Mouse (Mus musculus): ENCODE measurements around the gene Il9. TPM values are rescaled to one million over a fixed set of nuclear protein-coding genes. Genes with fewer than 3 reads are reported as not detected.

The Il9 gene
- total RNA-seq, 1 experiment from 2014 or later = not detected

DNA sequence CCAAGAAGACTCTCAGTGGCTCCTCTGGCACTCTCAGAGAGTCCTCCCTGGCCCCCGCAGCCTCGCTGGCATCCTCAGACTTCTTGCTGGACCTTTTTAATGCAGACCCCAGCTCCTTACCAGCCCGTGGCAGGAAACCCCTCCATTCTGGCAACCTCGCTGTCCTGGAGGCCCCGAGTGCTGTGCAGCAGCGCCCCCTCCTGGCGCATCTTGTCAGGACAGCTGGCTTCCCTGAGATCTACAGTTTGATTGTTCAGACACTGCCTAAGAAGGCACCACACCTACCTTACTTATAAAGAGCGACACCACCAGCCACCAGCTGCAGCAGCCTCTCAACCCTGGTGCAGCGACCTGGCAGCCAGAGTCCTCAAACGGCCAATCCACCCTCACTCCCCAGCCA, 48.6 kb downstream of the Il9 start:
- ATAC-seq (ENCODE audit: extremely low read depth, insufficient number of reproducible peaks, low FRiP score, poor library complexity, severe bottlenecking) = no peak

- no peak for ATAC-seq (ENCODE audit: extremely low read depth, insufficient number of reproducible peaks, low FRiP score, poor library complexity, severe bottlenecking)
These were observed 49.5 kb downstream of the Il9 start for GRCm38 (mm10) chr13:56432496-56432895.

Other genes with a start within 250 kb of the Il9 start
- gene Neurog1, start 230.1 kb downstream of the Il9 start, total RNA-seq (2017) = not detected in 2 replicates
- gene Cxcl14, start 185.7 kb downstream of the Il9 start, total RNA-seq (2017) = not detected in 2 replicates
- gene Gm3045, start 55.7 kb downstream of the Il9 start, total RNA-seq (2017) = not detected in 2 replicates
- 0.12 and 0.61 TPM in 2 replicates for gene Slc25a48, start 43.9 kb downstream of the Il9 start, total RNA-seq (2017)
- gene Fbxl21, start 40.2 kb upstream of the Il9 start, total RNA-seq (2017) = 0.61 and 0.70 TPM in 2 replicates
- gene Lect2, start 66.3 kb upstream of the Il9 start, total RNA-seq (2017) = not detected in 2 replicates
- 473 and 475 TPM in 2 replicates for gene Tgfbi, start 127.3 kb upstream of the Il9 start, total RNA-seq (2017)
- gene Smad5, start 220.8 kb upstream of the Il9 start, total RNA-seq (2017) = 15.3 and 21.6 TPM in 2 replicates